Mouse (Mus musculus): ENCODE measurements around the gene Ssh2.

Gene Ssh2

DNA sequence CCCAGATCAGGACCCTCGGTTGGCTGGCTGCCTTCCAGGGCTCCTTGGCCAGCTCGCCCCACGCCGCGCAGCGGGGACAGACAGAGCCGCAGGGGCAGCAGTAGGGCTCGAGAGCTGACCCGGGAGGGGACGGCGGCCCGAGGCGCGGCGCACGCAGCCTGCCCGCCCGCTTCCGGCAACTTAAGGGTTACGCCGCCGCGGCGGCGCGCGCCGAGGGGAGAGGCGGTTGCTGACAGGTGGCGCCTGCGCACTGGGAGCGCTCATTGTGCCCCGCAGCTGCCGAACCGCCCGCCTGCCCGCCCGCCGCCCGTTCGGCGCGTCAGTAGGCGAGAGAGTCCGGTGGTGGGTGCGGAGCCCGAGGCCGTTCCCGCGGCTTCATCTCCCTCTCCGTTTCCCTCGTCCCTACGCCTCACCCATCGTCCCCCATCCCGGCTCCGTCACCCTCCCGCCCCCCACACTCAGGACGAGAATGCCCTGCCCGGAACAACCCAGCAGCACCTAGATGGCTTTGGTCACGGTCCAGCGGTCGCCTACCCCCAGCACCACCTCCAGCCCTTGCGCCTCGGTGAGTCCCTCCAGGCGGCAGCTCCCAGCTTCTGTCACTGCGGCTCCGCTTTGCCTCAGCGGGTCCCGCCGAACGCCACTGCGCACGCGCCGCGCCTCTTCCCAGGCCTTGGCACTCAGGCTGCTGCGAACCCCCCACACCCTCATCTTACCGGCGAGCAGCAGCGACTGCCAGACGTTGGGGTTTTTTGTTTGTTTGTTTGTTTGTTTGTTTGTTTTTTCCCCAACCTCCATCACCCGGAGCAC is at the start of gene Ssh2:
Gene Ssh2, plus strand, starts transcription at position 337 of the 810 bp plus-strand sequence.
- peak; percentile 37 to 71 for DNase-seq (ENCODE audit: low spot score in 2 of 2)

DNA sequence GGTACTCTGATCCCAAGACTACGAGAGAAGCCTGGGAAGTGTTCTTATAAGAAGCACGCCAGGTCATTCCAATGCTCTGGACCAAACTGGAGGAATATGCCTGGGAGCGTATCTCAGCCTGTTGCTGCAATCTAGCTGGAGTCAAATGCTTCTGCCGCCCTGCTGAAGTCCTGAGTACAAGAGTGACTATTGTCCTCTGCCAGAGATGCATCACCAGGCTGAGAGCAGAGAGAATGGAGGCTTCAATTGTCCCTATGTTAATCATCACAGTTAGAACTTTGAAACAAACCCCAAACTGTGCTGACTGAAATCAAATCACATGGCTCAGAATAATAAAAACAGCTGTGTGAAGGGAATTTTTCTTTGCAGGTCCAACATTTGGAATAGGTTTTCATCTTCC is 42.4 kb upstream of the Ssh2 start:
- DNase-seq (ENCODE audit: low spot score in 2 of 2), result peak in 1 of 2 experiments; percentile 24

DNA sequence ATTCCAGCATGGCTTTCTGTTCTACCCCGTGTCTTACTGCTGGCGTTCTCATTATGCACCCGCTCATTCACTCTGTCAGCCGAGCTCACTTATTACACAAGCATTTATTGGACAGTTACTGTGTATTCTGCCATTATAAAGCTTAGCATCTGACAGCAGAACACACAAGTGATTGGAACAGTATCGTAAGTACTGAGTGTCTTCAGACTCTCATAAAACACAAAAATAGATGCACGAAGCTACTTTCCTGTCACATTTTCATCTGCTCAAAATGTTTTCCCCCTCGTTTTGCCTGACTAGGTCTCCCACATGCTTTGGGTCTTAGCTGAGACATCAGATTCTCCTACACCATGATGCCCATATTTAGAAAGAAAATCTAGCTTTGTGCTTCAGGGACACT is 41.6 kb upstream of the Ssh2 start:
- peak in 1 of 2 experiments; percentile 25 for DNase-seq (ENCODE audit: low spot score in 2 of 2)

DNA sequence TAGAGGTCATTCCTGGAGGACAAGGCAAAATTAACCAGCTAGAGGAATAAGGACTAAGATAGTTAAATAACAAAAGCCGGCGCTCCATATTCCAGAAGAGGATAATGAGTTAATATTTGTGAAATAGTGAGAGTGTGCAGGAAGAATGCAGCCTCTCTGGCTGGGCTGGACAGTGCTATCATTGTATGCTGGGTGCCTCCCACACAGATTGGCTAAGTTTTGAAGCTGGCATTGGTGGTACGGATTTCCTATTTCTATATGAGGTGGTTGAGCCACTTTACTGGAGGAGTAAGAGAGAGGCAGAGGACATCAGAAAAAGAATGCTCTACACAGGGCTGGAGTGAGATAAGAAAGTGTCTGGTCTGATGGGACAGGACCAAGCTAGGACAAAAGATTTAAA is 36.3 kb upstream of the Ssh2 start:
- DNase-seq (ENCODE audit: low spot score in 2 of 2), result peak in 1 of 2 experiments; percentile 8

DNA sequence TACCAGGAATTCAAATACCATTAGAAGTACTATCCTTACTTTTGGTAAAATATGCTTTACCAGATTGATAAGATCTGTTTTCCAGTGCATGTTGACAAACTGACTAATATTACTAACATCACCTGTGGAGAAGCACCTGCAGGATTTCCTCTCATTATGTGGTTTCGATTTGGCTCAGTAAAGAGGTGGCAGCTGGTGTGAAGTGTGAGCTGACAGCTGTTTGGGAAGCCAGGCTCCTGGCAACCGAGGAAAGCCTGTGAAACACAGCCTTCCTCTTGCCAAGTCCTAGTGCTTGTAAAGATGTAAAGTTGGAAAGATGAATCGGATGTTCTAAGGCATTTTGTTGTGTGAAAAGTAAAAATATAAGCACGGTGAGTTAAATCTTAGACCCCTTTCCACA is 35.2 kb upstream of the Ssh2 start:
- peak; percentile 5 to 54 for DNase-seq (ENCODE audit: low spot score in 2 of 2)

DNA sequence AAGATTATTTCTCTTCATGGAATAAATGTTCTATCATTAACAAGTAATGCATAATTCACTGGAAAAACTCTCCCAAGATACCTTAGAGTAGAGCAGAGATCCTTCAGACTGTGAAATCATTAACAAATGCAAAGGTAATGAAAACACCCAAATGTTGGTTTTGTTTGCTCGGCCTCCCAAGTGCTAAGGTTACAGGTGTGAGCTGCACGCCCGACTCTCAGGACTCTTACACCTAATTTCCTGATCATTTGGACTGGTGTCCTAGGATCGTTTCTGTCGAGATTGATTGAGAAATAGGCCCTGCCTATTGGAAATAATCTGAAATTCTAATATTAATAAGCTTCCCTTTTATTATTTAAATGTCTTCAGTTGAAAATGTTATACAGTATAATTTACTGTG is 34.6 kb upstream of the Ssh2 start:
- no peak for DNase-seq (ENCODE audit: low spot score in 2 of 2)

DNA sequence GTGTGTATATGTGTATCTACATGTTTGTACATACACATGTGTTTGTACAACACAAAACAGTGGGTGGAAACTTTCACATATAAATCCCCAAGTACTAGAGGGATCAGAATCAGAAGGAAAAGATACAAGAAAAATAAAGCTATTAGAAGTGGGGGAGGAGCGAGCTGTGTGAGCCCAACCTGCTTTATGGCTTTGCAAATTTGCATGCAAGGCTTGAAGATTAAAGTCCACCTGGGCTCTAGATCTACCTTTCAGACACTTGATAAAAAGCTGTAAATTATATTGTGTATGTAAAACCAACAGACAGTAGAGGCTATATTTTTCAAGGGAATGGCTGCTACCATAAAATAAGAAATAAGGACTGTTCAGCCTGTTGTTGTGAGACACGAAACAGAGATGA is 34.0 kb upstream of the Ssh2 start:
- DNase-seq (ENCODE audit: low spot score in 2 of 2), result no peak

DNA sequence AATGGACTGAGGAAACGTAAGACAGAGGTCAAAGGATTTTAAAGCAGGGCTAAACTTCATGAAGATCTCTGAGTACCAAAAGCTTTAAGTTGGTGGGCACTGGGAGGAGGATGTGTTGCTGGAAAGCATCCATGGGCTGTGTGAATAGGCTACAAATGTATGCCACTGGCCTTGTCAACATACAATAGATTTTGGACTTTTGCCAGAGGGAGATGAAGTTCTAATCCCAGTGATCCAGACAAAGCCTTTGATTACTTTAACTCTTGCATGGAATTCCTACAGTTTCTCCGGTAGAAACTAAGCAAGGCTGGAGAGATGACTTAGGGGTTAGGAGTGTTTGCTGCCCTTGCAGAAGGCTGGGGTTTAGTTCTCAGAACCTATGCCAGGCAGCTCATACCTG is 33.5 kb upstream of the Ssh2 start:
- no peak for DNase-seq (ENCODE audit: low spot score in 2 of 2)

DNA sequence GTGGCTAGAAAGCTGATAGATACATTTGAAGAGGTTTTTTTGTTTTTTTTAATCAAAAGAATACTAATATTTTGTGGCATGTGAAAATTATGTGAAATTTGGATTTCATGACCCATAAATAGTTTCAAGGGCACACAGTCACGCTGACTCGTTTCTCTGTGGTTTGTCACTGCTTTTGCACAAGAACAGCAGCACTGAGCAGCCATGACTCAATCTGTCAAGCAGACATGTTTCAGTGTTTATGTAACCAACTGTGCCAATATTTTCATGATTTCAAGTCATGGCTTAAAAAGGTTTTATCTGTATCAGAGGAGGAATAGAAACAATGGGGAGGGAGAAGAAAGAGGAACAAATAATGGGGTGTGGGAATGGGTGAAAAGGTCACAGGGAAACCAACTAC is 31.2 kb upstream of the Ssh2 start:
- no peak for DNase-seq (ENCODE audit: low spot score in 2 of 2)

DNA sequence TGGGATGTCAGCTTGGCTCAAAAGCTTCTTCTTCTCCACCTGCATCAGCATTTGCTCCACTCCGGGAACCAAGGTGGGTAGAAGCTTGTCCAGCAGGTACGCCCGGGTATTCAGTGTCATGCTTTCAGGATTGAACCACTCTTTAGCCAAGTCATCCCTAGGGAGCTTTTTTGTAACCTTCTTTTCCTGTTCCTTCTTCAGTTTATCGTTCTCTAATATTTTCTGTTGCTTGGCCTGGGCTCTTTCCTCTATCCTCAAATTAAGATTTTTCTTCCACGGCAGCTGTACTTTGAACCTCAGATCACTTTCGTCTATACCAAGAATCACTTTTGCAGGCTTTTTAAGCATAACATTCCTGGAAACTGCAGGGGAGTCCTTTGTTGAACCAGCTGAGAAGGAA is 27.2 kb upstream of the Ssh2 start, which contains the start of gene Efcab5:
Gene Efcab5, minus strand, starts transcription at position 101 of the 400 bp plus-strand sequence.
- DNase-seq (ENCODE audit: low spot score in 2 of 2), result no peak

DNA sequence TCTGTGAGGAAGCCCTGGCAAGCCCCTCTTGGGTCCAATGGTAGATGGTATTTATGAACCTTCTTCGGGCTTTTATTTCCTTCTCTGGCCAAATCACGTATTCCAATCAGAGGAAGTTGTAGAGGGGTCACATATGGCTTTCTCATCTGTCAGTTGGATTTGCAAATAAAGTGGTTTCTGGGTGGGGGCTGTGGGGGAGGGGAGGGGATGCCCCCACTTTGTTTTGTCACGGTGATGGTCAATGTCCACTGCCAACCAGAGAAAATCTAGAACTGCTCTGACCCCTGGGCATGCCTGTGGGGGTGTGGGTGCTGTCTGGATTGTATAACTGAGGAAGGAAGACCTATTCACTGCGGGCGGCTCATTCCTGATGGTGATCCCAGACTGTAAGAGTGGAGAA is 22.7 kb upstream of the Ssh2 start:
- no peak for DNase-seq (ENCODE audit: low spot score in 2 of 2)

DNA sequence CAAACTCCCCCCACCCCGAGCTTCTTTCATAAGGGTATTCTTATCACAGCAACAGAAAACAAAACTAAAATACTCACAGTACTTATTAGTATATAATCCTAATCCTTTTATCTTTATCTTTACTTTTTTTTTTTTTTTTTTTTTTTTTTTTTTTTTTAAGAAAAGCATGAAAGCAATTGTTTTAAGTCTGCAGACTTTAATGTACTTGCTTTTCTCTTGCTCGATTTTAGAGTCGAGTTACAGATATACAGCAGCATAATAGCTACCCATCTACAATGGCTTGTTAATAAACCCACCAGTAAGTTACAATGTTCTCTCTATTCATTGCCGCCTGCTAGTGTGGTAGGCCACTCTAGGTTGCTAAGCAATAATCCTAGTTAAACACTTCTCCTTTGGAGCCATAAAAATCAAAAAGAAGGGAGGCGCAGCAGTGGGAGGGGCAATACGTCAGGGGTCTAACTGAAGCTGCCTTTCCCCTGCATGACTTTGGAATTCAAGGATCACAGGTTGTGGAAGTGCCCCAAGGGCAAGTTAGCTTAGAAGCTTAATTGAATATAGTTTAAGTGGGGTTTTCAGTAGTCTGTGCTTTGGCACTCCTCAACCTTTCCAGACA is 22.0 kb upstream of the Ssh2 start:
- DNase-seq (ENCODE audit: low spot score in 2 of 2), result no peak

DNA sequence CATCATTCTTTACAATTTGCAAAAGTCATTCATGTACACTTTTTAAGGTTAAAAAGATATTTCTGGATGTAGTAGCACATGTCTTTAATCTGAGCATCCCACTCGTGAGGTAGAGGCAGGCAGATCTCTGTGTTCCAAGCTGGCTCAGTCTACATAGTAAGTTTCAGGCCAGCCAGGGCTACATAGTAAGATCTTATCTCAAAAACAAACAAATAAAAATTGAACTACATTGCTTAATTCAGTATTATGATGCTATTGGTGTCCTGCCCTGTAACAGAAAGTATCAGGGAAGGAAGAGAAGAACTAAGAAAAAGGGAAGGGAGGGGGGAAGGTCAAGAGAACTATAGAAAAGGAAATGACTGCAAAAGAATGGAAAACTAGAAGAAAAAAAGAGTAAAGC is 21.3 kb upstream of the Ssh2 start:
- DNase-seq (ENCODE audit: low spot score in 2 of 2), result no peak

DNA sequence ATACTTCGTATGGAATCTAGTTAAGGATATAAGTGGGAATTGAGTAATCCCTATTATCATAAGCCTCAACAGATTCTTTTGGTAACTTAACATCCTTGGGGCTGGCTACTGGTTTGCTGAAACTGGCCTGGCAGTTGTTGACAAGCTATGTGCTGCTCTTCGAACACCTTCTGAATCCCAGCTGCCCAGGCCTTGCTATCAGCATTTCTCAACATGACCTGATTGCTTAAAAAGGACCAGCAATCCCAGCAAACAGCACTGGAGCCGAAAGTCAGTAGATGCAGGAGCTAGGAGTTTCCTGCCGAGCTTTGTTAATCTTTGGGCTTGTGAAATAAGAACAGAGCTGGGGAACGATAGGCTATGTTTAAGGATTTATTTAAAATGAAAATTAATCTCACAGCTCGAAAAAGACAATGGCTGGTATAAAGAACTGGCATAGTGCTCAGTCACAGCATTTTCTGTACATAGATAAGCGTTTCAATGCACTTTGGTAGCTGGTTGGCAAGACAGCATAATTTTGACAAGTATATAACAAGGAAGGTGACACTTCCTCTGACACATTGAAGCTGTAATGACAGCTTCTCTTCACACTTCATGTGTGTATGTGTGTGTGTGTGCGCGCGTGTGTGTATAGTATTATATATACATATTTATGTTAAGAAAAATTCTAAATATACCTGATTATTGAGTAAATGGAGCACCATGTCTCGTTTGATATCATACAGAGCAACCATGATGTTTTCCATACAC is 20.6 kb upstream of the Ssh2 start:
- no peak for DNase-seq (ENCODE audit: low spot score in 2 of 2)

DNA sequence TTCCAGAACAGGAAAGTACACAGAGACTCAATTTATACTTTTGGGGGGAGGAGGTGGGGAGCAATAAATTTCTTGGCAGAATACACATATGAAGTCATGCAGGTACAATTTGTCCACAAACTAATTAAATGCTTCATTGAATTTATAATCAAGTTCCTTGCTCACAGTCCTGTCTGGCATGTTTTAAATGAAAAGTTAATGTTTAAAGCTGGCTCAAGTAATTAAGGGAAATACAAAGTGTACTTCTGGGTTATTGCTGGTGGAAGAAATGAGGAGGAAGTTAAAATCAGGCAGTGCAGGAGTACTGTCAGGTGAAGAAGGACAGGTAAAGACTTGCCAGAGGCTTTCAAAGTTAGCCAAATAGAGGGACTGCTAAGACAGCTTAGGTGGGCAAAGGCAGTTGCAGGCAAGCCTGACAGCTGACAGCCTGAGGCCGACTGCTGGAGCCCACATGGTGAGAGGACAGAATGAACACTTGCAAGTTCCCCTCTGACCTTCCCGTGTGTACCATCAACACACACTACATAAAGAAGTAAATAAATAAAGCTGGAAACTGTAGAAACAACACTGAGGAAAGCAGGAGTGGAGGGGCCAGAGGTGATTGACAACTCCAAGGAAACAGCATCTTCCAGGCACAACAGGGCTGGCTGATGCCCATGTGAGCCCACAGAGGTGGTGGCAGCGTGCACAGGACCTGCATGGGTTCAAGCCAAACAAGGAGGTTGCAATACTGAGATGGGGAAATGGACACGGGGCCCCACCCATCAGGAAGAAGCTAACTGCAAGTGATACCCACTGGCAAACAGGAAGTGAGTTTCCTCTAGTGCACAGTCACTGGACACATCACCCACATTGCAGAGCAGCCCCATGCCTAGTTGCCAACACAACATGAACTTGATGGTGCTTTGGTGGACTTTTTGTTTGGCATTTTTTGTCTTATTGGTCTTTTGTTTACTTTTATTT is 19.6 kb upstream of the Ssh2 start:
- no peak for DNase-seq (ENCODE audit: low spot score in 2 of 2)

DNA sequence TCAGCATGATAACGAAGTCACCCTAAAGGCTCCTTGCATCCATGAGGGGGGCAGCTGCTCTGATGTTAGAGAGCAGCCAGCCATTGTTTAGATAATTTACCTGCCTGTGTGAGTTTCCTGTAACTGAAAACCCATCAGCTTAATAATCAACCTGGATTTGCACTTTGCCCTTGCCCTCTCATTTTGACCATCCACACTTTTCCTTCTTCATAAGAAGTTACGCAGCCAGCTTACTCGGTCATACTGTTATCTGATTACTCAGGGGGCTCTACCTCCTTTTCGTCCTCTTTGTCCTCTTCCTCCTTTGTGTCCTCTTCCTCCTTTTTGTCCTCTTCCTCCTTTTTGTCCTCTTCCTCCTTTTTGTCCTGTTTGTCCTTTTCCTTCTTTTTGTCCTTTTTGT is 16.5 kb upstream of the Ssh2 start:
- DNase-seq (ENCODE audit: low spot score in 2 of 2), result no peak

DNA sequence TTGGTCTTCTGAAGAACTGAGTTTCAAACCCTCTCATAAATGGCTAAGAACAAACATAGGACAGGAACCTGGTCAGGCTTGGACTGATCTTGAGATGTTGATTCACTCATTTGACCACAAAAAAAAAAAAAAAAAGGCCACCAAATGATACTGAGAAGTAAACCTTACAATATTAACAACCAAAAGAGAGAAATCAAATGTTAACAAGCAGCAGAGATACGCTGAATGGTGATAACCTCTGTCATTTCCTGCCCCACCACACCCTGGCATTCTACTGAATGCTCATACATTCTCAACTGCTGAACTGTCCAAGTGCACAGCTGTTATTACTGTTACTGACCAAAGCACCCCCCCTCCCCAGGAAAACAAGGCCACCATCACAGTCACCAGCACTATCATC is 15.4 kb upstream of the Ssh2 start:
- no peak for DNase-seq (ENCODE audit: low spot score in 2 of 2)

DNA sequence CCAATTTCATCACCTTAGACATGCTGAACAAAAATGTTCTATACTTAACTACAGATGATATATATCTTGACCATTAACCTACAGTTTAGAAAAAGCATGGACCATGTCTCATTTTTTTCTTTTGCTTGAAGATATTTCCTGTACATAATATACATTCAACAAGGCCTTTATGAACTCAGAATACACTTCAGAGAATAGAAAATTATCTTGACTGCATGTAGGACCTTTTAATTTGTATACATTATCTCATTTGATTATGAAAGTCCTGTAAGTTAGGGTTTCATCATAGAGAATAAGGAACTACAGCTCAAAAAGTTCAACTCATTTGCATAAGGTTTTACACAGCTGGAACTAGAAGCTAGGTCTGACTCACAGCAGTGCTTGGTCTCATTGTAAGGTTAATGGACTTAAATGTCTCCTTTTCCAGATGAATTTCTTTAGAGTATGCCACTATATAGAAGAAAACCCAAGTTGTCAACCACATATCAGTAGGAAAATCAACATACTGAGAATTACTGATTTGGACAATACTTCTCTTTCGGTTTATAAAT is 1.9 kb upstream of the Ssh2 start:
- no peak for DNase-seq (ENCODE audit: low spot score in 2 of 2)

DNA sequence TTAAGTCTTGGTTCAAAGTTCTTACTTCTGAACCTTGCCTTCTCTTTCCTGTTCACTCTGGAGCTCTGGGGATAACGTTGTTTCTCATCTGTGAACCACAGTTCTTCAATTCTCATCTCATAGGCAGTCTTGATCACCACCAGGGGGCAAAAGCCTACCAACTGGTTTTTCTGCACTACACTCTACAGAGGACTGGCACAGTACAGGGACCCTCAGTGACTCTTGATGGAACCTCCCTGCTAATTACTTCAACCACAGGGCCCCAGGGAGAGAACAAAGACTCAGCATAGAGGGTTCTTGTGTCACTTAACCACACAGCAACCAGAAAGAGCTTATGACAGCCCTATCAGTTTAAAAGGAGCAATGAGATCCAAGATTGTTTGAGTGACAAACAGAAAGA is 1.3 kb upstream of the Ssh2 start:
- DNase-seq (ENCODE audit: low spot score in 2 of 2), result peak; percentile 32 to 69

DNA sequence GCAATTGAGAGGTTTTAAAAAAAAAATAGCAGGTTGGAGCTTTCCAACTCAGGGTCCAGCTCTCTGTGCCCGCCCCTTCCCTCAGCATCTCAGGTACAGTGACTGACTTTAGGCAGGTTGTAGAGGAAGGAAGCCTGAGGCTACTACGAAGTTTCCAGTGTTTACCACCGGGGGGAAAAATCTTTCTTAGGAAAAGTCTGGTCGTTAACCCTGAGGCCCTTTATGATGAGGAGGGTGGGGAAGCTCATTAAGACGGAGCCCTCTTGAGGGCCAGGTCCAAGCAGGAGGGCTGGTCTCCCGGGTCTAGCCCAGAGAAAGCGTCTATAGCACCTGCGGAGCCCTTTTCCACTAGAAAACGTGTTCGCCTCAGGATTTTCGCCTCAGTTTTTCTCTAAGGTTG is 604 bp upstream of the Ssh2 start:
- no peak for DNase-seq (ENCODE audit: low spot score in 2 of 2)

DNA sequence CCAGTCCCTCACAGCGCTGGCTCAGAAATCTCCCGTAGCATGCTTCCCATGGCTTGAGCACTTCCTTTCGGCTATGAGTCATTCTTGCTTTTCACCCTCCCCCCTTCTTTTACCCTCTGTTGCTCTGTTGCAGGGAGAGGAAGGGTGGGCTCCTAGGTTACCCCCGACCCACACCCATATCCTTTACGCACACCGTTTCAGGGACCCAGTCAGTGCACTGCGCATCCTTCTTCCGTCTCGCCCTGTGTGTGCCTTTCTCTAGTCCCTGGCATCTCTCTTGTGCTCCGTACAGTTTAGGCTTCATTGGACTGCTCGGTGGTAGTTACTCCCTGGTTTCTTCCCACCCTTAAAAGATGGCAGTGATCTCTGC is 659 bp downstream of the Ssh2 start:
- DNase-seq (ENCODE audit: low spot score in 2 of 2), result peak in 1 of 2 experiments; percentile 44

Data from left cerebral cortex, adult 9 months (tissue).